Mouse (Mus musculus) embryonic fibroblast, embryonic 13.5 days (primary cell): ENCODE results near the gene Aip. TPM values are rescaled to one million over a fixed set of nuclear protein-coding genes. Genes with fewer than 3 reads are reported as not detected.

Experiments used
- H3K27ac ChIP-seq: 2 replicates; pipeline ENCODE4 v1.5.1; 2012; ENCODE audit warnings: low read length, control low read depth, inconsistent platforms; ENCODE audit not compliant: insufficient read depth
- H3K4me1 ChIP-seq: 2 replicates; pipeline ENCODE4 v1.6.1; 2011; ENCODE audit warnings: low read length; ENCODE audit not compliant: control insufficient read depth, insufficient read depth
- H3K4me3 ChIP-seq: 2 replicates; pipeline ENCODE4 v1.5.1; 2011; ENCODE audit warnings: mild to moderate bottlenecking, control low read depth, low read length; ENCODE audit not compliant: insufficient read depth
- CTCF ChIP-seq: IDR thresholded peaks from 2 replicates; pipeline ENCODE4 v1.5.1; 2011; ENCODE audit warnings: mild to moderate bottlenecking, control low read depth, low read length, moderate library complexity, borderline replicate concordance; ENCODE audit not compliant: insufficient read depth
- POLR2A ChIP-seq: IDR thresholded peaks from 2 replicates; pipeline ENCODE4 v1.6.1; 2011; ENCODE audit warnings: low read depth, mild to moderate bottlenecking, control low read depth, low read length, moderate library complexity
- polyA plus RNA-seq: library from polyadenylated mRNA; stranded (reverse); fragments of >200 nt; gene quantifications from 2 replicates; pipeline ENCODE4 v1.2.4, GENCODE M21; 2011; ENCODE audit warnings: low read depth; ENCODE audit not compliant: missing spikeins, insufficient read length

Aip gene
- polyA plus RNA-seq, 1 experiment = 72.7 TPM

DNA sequence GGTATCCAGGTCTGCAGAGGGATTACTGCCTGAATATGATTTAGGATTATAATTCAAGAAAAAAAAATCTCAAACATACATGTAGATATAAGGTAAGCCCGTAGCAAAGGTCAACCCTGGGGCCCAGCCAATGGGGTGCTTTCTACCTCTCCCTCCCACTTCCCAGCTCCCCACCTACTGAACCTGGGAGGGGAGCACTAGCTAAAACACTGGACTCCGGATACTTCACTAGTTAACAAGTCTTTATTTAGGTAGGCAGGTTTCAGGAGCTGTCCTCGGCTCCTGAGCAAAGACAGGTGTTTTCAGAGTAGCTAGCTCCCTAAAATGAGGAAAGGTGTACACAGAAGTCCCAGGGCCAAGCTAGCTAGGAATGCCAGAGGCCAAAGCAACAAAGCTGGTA lies 38.4 kb upstream of the Aip start:
- no peak overlapping the region for H3K27ac ChIP-seq
- H3K4me3 ChIP-seq = no peak overlapping the region
- TF ChIP-seq POLR2A (no peak), CTCF (no peak)
- H3K4me1 ChIP-seq = no peaks in the 10 kb centered on the region

DNA sequence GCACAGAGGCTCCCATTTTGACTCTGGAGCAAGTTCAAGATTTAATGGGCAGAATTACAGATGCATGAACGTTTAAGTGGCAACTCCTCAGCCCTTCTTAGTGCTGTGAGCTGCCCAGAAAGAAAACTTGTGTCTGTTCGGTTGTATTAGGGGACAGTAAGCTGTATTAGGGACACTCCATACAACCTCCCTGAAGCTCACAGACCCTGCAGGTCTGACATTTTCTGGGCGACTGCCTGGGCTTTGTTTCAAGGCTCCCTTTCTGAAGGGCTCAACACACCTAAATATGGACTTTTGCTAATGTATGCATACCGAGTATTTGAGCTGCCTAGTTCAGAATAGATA lies 37.9 kb upstream of the Aip start:
- no peak for TF ChIP-seq POLR2A
- TF ChIP-seq CTCF = no peak
- no peaks in the 10 kb centered on the region for H3K4me1 ChIP-seq
- H3K27ac ChIP-seq = no peak overlapping the region
- peak overlapping the region; percentile 39 for H3K4me3 ChIP-seq

DNA sequence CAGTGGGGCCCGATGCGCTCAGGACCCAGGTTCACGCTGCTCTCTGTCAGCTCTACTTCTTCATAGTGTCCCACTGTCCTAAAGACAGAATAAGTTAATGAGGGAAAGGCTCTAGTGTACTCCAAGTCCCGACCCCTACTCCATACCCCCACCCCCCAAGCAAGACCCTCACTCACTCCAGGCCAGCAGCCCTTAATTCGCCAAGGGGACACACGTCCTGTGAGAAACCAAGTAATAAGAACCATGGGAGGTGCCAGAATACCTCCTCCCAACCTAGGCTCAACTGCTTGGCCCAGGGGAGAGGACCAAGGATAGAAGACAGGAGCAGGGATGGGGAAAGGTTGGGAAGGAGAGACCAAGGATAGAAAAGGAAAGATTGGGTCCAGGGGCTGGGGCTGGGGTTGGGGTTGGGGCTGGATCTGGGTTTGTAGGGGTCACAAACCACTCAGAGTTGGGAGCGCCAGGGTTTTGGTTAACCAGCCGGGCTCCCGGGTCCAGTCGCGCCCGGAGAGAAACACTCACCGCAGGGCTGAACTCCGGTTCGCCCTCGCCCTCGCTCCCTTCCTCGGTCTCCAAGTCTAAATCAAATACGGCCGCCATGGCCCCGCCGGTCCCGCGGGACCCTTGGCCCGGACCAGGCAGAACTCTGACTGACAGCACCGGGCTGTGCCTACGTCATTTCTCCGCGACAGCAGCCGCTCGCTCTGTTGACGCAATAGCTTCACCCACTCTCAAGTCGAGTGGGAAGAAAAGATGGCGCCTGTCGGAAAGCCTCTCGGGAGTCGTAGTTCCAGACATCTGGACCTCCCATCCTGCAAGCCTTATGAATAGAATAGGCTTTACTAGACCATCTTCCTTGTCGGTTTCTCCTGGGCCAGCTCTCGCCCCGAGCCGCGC lies 37.2 kb upstream of the Aip start, which contains the start of gene Rps6kb2:
Rps6kb2 (minus strand) TSS at position 709 of the 897 bp plus-strand sequence.
- no peaks in the 10 kb centered on the region for H3K4me1 ChIP-seq
- peak within 1 kb of the TSS; percentile 74 for H3K4me3 ChIP-seq
- H3K27ac ChIP-seq = no peak within 1 kb of the TSS
- TF ChIP-seq POLR2A = peak; percentile 66
- TF ChIP-seq CTCF = no peak

DNA sequence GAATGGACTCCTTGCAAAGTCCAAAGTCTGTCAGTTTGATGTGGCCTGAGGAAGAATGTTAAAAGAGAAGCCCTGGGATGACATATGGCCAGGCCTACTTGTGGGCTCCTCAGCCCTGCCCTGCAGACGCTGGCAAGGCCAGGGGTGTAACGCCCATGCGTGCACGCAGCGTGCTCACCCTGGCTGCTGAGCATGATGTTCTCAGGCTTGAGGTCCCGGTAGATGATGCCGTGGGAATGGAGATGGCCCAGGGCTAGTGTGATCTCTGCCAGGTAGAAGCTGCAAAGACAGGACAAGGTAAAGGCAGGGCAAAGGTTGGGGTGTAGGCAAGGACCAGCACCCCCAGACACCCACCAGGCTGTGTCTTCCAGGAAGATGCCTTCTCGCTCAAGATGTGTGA lies 33.4 kb upstream of the Aip start:
- no peaks in the 10 kb centered on the region for H3K4me1 ChIP-seq
- no peak overlapping the region for H3K4me3 ChIP-seq
- TF ChIP-seq CTCF (no peak), POLR2A (no peak)

DNA sequence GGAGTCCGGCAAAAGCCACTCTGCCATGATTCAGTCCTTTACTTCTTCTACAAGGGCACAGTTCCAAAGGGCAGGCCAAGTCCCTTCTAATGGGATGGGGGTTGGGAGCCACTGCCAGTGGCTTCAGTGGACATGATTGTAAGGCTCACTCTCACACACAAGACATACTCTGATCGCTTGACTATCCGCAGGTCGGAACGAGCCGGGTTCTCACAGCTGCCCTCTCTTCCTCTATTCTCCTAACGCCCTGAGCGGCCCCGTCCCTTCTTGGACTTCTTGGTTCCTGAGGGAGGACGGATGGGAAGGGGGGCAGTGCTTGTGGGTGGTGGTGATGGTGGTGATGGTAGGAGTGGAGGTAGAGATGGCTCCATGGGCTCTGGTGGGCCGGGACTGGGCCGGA lies 31.1 kb upstream of the Aip start:
- TF ChIP-seq CTCF (no peak), POLR2A (no peak)
- Histone ChIP-seq H3K4me3 (no peak overlapping the region), H3K27ac (no peak overlapping the region), H3K4me1 (no peaks in the 10 kb centered on the region)

More for the DNA sequence above, 33.4 kb upstream of the Aip start:
- H3K27ac ChIP-seq = no peak overlapping the region

DNA sequence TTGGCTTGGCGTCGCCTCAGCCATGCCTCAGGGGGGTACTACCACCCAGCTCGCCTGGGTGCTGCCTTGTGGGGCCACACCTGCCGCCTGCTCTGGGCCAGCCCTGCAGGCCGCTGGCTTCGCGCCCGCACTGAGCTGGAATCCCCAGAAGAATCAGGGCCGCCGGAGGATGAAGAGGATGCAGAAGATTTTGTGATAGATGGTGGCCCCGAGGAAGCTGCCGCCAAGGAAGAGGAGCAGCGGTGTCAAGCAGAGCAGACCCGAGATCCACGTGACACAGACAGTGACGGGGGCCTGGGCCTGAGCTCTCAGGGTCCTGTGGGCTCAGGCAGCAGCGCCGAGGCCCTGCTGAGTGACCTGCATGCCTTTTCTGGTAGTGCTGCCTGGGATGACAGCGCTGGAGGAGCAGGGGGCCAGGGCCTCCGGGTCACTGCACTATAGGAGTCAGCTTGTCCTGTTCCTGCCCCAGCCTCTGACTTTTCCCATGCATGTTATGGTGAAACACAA lies 30.5 kb upstream of the Aip start:
- no peak for TF ChIP-seq CTCF
- no peak for TF ChIP-seq POLR2A
- no peak overlapping the region for H3K27ac ChIP-seq
- no peaks in the 10 kb centered on the region for H3K4me1 ChIP-seq
- H3K4me3 ChIP-seq = no peak overlapping the region

DNA sequence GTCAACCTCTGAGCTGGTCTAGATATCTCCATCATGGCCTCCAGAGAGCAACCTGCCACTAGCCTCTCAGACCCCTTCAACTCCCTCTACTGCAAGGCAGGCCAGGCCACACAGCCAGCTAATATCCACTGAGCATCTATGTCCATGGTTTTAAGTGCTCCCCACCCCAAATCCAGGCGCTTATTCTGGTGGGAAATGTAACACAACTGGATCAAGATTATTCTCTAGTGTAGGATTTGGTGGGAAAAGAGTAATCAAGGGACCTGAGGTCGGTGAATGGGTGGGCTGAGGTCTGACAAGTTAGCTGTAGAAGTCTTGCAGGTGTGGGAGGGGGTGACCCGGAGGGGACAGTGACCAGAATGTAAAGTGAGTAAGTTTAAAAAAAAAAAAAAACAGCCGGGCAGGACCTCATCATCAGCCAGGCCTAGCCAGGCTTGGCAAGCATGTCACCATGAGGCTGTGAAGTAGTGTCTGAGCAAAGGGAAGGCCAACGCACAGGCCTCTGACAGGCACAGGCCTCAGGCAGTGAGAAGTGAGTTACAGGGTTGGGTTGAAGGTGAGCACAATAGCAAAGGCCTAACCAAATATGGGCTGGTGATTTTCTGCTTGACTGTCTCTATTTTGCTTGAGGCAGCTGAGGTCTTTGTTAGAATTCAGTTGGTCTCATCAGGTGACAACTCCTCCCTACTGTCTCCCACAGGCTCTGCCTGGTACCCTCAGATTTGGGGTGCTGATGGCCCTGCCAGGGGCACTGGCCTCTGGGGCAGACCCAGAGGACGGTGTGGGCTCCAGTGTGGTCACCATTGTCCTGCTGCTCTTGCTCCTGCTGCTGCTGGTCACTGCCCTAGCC lies 29.8 kb upstream of the Aip start:
- no peak overlapping the region for H3K27ac ChIP-seq
- no peak overlapping the region for H3K4me3 ChIP-seq
- no peaks in the 10 kb centered on the region for H3K4me1 ChIP-seq
- TF ChIP-seq CTCF (no peak), POLR2A (no peak)

DNA sequence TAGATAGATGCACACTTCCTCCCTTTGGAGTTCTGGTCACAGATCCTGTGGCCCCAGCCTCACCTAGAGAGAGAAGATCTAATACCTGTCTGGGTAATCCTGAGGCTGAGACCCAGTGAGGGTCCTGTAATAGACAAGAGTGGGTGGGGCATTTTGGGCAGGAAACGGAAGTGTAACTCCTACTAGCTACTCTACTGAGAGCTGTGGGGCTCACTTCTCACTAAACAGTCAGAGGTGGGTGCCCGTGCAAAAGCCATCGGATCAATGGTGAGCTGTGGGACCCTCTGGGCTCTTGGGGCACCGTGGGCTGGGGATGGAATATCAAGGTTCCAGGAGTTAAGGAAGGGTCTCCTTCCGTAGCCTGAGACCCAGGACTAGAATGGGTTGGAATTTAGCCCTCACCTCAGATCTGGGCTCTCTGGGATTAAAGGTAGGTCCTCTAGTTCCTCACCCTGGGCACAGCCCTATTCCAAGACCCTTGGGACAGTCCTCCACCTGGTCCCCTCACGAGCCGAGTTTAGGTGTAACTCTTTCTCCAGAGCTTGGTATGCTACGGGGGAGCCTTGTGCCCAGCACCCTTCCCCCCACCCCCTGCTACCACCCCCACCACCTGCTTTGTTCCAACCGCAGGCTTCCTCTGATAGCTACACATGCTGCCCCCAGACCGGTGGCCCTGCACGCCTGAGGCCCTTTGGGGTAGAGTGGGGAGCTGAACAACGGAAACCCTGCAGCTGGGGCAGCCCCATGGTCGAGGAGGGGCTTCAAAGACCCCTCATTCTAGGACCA lies 29.0 kb upstream of the Aip start:
- no peak overlapping the region for H3K4me3 ChIP-seq

DNA sequence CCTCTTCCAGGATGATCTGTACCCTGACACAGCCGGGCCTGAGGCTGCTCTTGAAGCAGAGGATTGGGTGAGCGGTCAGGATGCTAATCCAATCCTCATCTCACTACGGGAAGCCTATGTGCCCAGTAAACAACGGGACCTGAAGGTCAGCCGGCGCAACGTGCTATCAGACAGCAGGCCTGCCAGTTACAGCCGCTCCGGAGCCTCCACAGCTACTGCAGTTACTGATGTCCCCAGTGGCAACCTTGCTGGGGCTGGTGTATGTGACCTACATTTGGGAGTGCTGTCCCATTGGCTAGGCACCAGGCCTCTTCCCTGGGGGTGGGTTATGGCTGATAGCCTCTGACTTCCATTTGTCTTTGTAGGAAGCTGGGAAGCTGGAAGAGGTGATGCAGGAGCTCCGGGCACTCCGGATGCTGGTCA lies 27.6 kb upstream of the Aip start, which contains the start of gene Ptprcap:
Ptprcap (plus strand) TSS at position 373 of the 423 bp plus-strand sequence.
- no peaks in the 10 kb centered on the region for H3K4me1 ChIP-seq
- TF ChIP-seq POLR2A (0 out of 2 replicates have a peak, but pooled peaks have one; percentile 11), CTCF (no peak)
- no peak within 1 kb of the TSS for H3K27ac ChIP-seq
- no peak within 1 kb of the TSS for H3K4me3 ChIP-seq

More for the DNA sequence above, 29.0 kb upstream of the Aip start:
- TF ChIP-seq POLR2A (no peak), CTCF (no peak)
- Histone ChIP-seq H3K4me1 (no peaks in the 10 kb centered on the region), H3K27ac (no peak overlapping the region)
